Mouse (Mus musculus): ENCODE data around the gene Spred3. TPM values are rescaled to one million over a fixed set of nuclear protein-coding genes. Genes with fewer than 3 reads are reported as not detected.

Gene Spred3
- total and polyA plus RNA-seq, 2 experiments from 2014 or later: 6.8 to 29.0 TPM

- H3K27ac ChIP-seq (ENCODE audit: low read depth, low read length): no peak overlapping the region
- no peak overlapping the region for H3K9ac ChIP-seq
- no peak for ATAC-seq
- H3K4me1 ChIP-seq (ENCODE audit: insufficient read depth): no peaks in the 10 kb centered on the region; the same call in 1 of the 2 replicates
- no peaks in the 10 kb centered on the region for H3K27me3 ChIP-seq (ENCODE audit: insufficient read depth, low read length)
- peak; percentile 55 for TF ChIP-seq CTCF (IDR thresholded peaks at IDR 0.05; ENCODE audit: low read depth)
- WGBS: 30% methylated on average over 7 of the region's 7 CpGs
- H3K36me3 ChIP-seq (ENCODE audit: insufficient read depth): no peaks in the 10 kb centered on the region
- no peaks in the 10 kb centered on the region for H3K9me3 ChIP-seq (ENCODE audit: low read length)
- DNase-seq: peak; percentile 10
- no peak overlapping the region for H3K4me2 ChIP-seq (ENCODE audit: low read depth)
- no peak overlapping the region for H3K4me3 ChIP-seq (ENCODE audit: low read depth, low read length)
Measured at GRCm38 (mm10) chr7:29126173-29126915, 43.9 kb downstream of the Spred3 start.

- no peak within 1 kb of the TSS for H3K27ac ChIP-seq (ENCODE audit: low read depth, low read length)
- H3K9ac ChIP-seq: peak within 1 kb of the TSS; percentile 33; the same call in 1 of the 2 replicates
- H3K9me3 ChIP-seq (ENCODE audit: low read length): no peaks in the 10 kb centered on the region
- no peaks in the 10 kb centered on the region; the same call in 1 of the 2 replicates for H3K4me1 ChIP-seq (ENCODE audit: insufficient read depth)
- ATAC-seq (peak; percentile 73), DNase-seq (peak; percentile 33)
- H3K4me3 ChIP-seq (ENCODE audit: low read depth, low read length): peak within 1 kb of the TSS; percentile 18; the same call in 1 of the 2 replicates
- no peaks in the 10 kb centered on the region for H3K27me3 ChIP-seq (ENCODE audit: insufficient read depth, low read length)
- no peak for TF ChIP-seq CTCF (IDR thresholded peaks at IDR 0.05; ENCODE audit: low read depth)
- no peaks in the 10 kb centered on the region for H3K36me3 ChIP-seq (ENCODE audit: insufficient read depth)
- peak within 1 kb of the TSS; percentile 48 for H3K4me2 ChIP-seq (ENCODE audit: low read depth)
- WGBS: 3% methylated on average over 16 of the region's 16 CpGs
Measured at GRCm38 (mm10) chr7:29124970-29125369, 45.2 kb downstream of the Spred3 start, which contains the start of gene Ryr1. TSS of gene Ryr1 (minus strand) at chr7:29125179.

GRCm38 (mm10) chr7:29123531-29124358, 46.5 kb downstream of the Spred3 start:
- DNase-seq: no peak
- Histone ChIP-seq H3K9ac (no peak overlapping the region), H3K9me3 (ENCODE audit: low read length) (no peaks in the 10 kb centered on the region), H3K27me3 (ENCODE audit: insufficient read depth, low read length) (no peaks in the 10 kb centered on the region), H3K4me3 (ENCODE audit: low read depth, low read length) (no peak overlapping the region), H3K36me3 (ENCODE audit: insufficient read depth) (no peaks in the 10 kb centered on the region), H3K4me2 (ENCODE audit: low read depth) (no peak overlapping the region), H3K4me1 (ENCODE audit: insufficient read depth) (no peaks in the 10 kb centered on the region; the same call in 1 of the 2 replicates), H3K27ac (ENCODE audit: low read depth, low read length) (no peak overlapping the region)
- no peak for ATAC-seq
- no peak for TF ChIP-seq CTCF (IDR thresholded peaks at IDR 0.05; ENCODE audit: low read depth)
- WGBS: 60% methylated on average over 5 of the region's 5 CpGs

- no peak for DNase-seq
- no peaks in the 10 kb centered on the region; the same call in 1 of the 2 replicates for H3K4me1 ChIP-seq (ENCODE audit: insufficient read depth)
- 94% methylated on average over 9 of the region's 9 CpGs for WGBS
Measured at GRCm38 (mm10) chr7:29122821-29123220, 47.4 kb downstream of the Spred3 start.

GRCm38 (mm10) chr7:29119526-29119925, 50.7 kb downstream of the Spred3 start:
- H3K27me3 ChIP-seq (ENCODE audit: insufficient read depth, low read length): no peaks in the 10 kb centered on the region
- no peaks in the 10 kb centered on the region; the same call in 1 of the 2 replicates for H3K4me1 ChIP-seq (ENCODE audit: insufficient read depth)
- H3K36me3 ChIP-seq (ENCODE audit: insufficient read depth): no peaks in the 10 kb centered on the region
- no peak for DNase-seq
- no peak overlapping the region for H3K4me3 ChIP-seq (ENCODE audit: low read depth, low read length)
- no peak overlapping the region for H3K4me2 ChIP-seq (ENCODE audit: low read depth)
- TF ChIP-seq CTCF (IDR thresholded peaks at IDR 0.05; ENCODE audit: low read depth): no peak
- H3K27ac ChIP-seq (ENCODE audit: low read depth, low read length): no peak overlapping the region
- ATAC-seq: no peak
- no peaks in the 10 kb centered on the region for H3K9me3 ChIP-seq (ENCODE audit: low read length)
- 75% methylated on average over 1 of the region's 1 CpGs for WGBS
- H3K9ac ChIP-seq: no peak overlapping the region

More at GRCm38 (mm10) chr7:29122821-29123220, 47.4 kb downstream of the Spred3 start:
- ATAC-seq: no peak
- no peak for TF ChIP-seq CTCF (IDR thresholded peaks at IDR 0.05; ENCODE audit: low read depth)
- Histone ChIP-seq H3K36me3 (ENCODE audit: insufficient read depth) (no peaks in the 10 kb centered on the region), H3K4me2 (ENCODE audit: low read depth) (no peak overlapping the region), H3K27me3 (ENCODE audit: insufficient read depth, low read length) (no peaks in the 10 kb centered on the region), H3K9me3 (ENCODE audit: low read length) (no peaks in the 10 kb centered on the region), H3K4me3 (ENCODE audit: low read depth, low read length) (no peak overlapping the region), H3K27ac (ENCODE audit: low read depth, low read length) (no peak overlapping the region), H3K9ac (no peak overlapping the region)

GRCm38 (mm10) chr7:29118142-29118851, 51.9 kb downstream of the Spred3 start:
- no peak overlapping the region for H3K4me3 ChIP-seq (ENCODE audit: low read depth, low read length)
- ATAC-seq (no peak), DNase-seq (no peak)
- H3K9ac ChIP-seq: no peak overlapping the region
- no peaks in the 10 kb centered on the region for H3K4me1 ChIP-seq (ENCODE audit: insufficient read depth)
- WGBS: 13% methylated on average over 18 of the region's 18 CpGs
- no peak overlapping the region for H3K27ac ChIP-seq (ENCODE audit: low read depth, low read length)
- H3K36me3 ChIP-seq (ENCODE audit: insufficient read depth): no peaks in the 10 kb centered on the region
- no peak overlapping the region for H3K4me2 ChIP-seq (ENCODE audit: low read depth)
- no peaks in the 10 kb centered on the region for H3K9me3 ChIP-seq (ENCODE audit: low read length)
- no peaks in the 10 kb centered on the region for H3K27me3 ChIP-seq (ENCODE audit: insufficient read depth, low read length)
- no peak for TF ChIP-seq CTCF (IDR thresholded peaks at IDR 0.05; ENCODE audit: low read depth)
